Mouse (Mus musculus) regulatory T cell (primary cell): ENCODE results near the gene Ins1.

Source experiments
- in situ Hi-C: fragments of 300-600 bp; cut with MboI, MseI; formaldehyde crosslinking; loops from one replicate; pipeline ENCODE4 v1.15.1; 2025; ENCODE audit warnings: high pct_unique_total_duplicates

Gene Ins1

GRCm38 (mm10) chr19:52263997-52264396 lies at the start of gene Ins1:
Ins1 (plus strand) TSS chr19:52264297.
- in situ Hi-C loops: no loop called here
